Mouse (Mus musculus): ENCODE measurements at regions not wholly inside any gene's neighbourhood (a gene's known extent, or its start where the extent isn't known, plus 50 kb on each side); places are given as distances from the start of the nearest gene placed in this dataset.

DNA sequence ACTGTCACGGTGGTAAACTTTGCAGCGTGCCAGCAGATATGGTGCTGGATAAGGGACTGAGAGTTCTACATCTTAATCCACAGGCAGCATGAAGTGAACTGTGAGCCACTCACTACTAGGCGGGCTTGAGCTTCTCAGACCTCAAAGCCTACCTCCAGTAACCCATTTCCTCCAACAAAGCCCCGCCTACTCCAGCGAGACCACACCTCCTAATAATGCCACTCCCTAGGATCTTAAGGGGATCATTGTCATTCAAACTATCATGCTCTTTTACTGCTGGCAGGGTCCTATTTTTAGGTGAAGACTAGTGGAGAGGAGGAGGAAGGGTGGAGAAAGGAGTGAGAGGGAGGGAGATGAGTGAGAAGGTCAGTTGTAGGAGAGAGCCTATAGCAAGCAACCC is 122.0 kb downstream of the Mycn start:
- DNase-seq (ENCODE audit: low spot score in 2 of 2), result no peak

DNA sequence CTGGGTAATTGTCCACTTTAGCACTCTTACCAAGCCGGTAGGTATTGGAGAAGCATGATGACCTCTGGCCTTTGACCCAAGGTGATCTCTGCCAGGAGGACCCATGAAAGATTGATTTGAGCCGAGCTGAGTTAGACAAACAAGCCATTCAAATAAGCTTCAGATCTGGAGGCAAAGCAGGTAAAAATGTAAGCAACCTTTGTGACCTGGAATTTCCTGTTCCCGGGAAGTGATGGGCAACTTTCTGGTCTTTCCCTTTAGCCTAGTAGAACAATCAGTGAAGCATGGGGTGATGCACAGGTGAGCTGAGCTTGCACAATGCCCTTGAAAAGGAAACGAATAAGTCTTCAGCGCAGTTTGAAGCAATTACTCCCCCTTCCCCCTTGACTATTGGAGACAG is 127.0 kb downstream of the Mycn start:
- no peak for DNase-seq (ENCODE audit: low spot score in 2 of 2)

DNA sequence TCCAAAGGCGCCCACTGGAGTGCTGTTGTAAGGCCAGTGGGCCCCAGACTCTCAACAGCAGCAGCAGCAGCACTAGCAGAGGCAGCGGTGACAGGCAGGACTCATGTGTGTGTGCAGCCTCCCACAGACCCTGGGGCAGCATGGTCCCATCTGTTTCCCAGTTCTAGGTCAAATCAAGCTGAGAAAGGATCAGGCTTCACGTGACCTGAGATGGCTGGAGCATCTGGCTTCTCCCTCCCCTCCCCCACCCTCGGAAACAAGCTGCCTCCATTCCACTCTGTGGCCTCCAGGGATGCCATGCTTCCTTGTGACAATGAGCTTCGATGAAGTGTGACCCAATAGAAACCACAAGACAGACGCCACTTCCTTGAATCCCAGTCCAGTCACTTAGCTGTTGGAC is 128.8 kb downstream of the Mycn start:
- no peak for DNase-seq (ENCODE audit: low spot score in 2 of 2)

DNA sequence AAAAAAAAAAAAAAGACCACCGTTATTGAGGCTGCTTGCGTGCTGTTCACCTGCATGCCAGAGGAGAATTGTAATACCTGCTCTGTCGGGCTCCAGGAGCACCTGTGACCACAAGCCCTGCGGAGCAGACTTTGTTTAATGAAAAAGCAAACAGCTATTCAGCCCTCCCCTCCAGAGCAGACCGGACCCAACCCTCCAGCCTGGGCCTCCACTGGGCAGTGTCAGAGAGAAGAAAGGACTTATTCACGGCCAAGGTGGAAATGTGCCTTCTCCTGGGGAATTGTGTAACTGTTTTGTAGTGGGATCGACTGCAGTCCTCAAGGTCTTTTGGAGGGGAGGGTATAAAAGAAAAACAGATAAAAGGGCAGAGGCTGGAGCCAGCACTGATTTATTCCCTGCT is 130.8 kb downstream of the Mycn start:
- no peak for DNase-seq (ENCODE audit: low spot score in 2 of 2)

DNA sequence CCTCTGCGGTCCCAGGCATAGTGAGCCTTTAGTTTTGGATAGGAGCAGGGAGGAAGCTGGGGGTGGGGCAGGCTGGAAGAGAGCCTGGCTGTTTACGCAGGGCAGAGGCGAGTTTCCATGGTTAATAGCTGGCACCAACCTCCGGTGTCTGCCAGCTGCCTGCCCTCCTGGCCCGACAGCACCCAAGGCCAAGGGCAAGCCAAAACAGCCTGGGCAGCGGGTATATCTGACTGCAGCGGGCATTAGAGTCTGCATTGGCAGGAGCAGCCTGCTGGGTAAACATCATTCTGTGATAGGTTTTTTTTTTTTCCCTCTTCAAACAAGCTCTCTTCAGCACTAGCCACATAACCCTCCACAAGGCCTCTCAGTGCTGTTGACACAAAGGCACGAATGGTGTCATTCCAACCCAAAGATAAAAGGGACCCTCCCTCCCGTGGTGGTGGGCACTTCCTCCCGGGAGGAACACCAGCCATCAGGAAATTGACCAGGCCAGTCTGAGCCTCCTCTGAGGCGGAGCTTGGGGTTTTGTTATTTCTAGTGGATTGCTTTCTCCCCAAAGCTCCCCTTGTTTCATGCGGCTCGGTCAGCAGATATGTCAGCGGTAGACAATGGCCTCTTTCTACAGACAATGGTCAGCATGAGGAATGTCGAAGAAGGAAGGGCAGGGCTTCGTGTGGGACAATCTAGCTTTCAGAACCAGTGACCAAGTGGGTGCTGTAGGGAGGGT is 131.4 kb downstream of the Mycn start:
- no peak for DNase-seq (ENCODE audit: low spot score in 2 of 2)

DNA sequence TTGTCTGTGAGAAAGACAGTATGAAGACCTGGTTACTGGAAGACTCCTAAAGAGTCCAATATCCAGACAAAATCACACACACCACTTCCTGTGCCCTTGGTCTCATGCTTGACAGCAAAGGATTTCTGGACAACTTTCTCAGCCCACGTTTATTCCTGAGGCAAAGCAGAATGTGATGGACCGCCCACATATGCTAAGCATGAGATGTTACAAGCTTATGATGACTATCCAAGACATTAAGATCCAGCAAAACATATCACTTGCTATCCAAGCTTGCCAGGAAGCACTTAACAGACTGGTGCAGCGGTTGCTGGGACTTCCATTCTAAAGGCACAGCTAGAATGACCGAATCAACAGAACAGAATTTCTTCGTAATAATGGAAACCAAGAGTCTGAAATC is 133.6 kb downstream of the Mycn start:
- DNase-seq (ENCODE audit: low spot score in 2 of 2), result no peak

DNA sequence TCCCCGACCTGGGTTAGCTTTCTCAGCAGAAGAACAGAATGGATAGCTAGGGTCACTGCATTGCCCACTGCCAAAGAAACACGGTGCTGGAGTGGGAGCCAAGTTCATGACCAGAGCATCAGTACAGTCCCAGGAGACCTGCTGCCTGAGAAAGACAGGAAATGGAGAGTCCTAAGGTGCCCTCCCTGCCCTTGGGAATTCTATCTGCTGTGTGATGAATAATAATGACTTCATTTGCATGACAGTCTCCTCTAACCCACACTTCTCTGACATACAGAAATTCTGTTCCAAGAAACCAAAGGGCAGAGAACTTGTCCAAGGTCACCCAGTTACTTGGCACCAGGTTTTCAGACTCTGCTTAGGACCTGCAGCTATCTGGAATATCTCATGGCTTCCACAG is 138.1 kb downstream of the Mycn start:
- DNase-seq (ENCODE audit: low spot score in 2 of 2), result no peak

DNA sequence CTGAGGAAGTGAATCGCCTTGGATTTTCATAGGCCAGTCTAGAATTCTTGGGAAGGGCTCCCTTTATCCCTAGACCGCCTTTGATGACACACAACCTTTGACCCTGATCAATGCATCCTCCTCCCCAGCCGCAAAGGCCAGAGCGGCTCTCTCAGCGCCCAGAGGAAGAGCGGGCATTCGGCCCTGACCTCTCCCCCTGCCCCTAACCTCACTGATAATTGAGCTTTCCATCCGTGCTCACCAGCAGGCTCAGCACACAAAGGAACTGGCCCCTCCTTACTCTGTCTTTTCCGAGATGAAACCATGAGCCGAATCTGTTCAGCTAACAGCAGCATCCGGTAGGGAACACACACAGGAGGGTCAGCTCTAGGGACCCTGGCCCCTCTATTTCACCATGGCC is 139.3 kb downstream of the Mycn start:
- DNase-seq (ENCODE audit: low spot score in 2 of 2), result no peak

DNA sequence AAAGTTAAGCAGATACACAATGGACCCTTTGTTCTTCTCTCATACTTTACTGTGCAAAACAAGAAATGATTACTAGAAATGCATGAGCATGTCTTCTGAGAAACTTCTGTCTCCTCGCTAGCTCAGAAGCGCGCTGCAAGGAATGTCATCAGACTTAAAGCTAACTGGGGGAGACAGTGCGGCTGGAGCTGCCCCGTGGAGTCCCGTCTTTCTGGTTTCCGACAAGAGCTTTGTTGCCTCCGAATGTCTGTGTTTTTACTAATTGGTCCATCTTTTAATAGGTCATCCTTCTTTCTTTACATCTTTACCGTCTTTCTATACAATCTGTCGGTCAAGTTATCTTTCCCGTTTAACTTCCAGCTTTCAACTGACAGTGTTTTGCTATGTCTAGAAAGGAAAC is 140.0 kb downstream of the Mycn start:
- DNase-seq (ENCODE audit: low spot score in 2 of 2), result no peak

DNA sequence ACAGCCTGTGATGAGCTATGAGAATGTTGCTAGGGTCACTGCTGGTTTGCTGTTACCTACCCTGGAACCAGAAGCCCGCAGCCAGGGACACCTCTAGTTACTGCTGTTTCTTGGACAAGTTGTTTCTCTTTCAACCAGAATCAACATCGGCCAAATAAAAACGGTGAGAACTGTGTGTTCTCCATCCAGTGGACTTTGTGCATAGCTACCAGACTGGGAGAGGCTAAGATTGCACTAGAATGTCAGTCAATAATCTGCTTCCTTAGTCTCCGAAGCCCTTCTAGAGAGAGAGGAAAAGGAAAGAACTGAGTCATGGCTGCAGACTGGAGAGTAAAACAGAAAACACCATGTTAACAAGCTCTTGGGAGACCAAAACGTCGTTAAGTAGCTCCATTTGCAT is 141.6 kb downstream of the Mycn start:
- no peak for DNase-seq (ENCODE audit: low spot score in 2 of 2)

DNA sequence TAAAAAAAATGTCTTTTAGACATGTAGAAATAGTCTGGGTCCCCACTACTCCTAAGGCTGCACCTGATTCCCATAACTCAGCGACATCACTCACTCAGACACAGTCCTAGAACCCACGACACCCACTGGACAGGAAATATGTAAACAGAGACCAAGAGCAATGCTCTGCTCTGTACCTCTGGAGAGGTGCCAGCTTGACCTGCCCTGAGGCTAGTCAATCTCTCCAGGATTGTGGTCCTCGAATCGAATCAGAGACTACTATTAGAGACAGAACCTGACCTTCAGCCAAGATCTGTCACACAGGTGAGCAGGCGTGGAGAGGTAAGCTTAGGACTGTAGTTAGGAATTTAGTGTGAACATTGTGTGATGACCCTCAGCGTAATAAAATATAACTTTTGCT is 152.7 kb downstream of the Mycn start:
- no peak for DNase-seq (ENCODE audit: low spot score in 2 of 2)

DNA sequence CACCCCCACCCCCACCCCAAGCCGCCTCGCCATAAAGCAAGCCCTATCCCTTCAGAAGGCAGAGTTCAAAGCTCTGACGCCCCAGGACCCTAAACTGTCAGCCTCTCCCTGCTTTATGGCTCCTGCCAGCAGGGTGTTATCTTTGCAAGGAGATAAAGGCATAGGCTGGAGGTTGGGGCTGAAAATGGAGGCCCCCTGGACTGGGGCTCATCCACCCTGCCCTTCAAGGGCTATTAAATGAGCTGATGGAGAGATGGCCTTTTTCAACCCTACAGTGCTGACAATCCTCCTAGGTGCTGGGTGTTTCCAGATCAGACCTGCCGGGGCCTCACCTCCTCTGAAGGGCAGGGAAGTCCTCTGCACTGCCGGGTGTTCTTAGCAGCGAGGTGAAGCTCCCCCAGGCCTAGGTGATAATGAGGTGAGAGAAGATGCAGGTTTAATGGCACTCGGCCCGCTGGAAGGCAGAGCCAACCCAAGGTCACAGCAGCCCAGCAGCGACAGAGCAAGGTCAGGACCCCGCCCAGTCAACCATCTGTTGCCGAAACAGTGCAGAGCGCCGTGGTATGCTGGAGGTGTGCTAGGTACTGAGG is 153.4 kb downstream of the Mycn start:
- DNase-seq (ENCODE audit: low spot score in 2 of 2), result no peak

DNA sequence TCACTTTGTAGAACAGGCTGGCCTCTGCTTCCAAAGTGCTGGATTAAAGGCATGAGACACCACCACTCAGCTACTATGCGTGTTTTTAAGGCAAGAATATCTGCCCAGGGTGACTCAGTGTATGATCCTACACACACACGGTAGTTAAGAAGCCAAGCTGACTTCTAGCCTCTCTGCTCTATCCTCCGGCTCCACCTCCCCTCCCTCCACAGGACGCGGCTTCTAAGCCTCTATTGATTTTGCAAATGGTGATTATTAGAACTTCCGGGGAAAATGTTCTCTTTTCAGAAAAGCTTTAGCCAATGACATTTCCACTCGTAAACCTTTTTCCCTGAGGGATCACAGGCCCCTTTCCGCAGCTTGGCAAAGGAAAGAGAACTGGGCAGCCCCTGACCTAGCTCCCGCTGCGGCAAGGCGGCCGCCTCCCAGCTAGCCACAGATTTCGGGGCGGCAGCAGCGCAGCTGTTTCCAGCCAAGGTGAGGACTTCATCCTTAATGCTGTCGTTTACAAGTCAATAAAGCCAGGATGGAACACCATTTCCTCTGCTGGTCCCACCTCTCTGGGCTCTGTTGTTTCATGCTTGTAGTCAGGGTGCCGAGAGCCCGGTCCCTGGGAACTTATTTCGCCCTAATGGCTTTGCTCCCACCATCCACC is 154.0 kb downstream of the Mycn start:
- no peak for DNase-seq (ENCODE audit: low spot score in 2 of 2)

DNA sequence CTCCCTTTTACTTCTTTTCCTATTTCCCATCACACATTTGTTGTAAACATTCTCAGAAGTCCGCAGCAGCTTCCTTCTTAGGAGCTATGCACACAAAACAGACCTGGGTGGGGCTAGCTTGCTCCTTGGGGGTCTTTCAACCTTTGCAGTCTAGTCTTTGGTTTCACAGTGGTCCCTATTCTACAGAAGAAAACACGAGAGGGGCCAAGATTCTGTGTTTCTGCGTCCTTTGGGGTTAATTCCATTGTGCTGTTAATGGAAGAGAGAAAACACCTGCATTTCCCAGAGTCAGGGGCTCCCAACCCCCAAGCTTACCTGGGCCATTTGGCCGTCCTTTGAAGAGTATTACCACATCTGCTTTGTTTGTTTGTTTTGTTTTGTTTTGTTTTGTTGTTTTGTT is 154.6 kb downstream of the Mycn start:
- DNase-seq (ENCODE audit: low spot score in 2 of 2), result no peak

DNA sequence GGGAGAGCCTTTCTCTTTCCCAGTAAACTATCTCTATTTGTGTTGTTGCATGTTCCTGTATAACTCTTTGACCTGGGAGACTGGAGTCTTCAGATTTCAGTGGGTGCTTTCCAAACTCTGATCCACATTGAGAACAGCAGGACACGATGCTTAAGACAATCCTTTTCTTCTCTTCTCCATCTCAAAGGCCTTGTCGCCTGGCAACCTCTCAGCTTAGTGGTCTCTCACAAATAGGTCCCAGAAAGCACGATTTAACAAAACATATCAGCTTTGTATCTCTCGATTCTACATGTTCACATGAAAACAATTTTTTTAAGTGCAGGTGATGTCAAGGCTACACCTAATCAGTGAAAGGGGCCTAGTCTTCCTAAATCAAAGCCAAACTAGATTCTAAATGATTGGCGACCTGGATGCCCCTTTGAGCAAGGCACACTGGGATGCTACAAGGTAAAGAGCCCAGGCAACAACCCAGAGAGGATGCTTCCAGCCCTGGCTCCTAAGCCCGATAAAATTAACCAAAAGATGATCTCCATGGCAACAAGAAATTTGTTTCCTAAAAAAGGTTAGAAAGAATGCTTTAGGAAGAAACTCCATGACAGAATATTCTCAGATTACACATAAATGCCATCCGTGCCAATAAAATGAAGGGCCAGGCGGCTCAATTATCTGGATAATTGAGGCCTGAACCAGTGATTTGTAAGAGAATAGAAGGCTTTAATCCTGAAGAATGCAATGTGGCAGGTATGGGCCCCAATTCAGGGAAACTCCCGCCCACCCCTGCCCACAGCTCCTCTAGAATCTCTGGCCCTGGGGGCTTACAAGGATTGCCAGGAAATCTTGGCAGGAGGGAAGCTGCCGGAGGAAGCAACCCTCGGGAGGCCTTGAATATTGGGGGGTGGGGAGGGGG is 157.8 kb downstream of the Mycn start:
- DNase-seq (ENCODE audit: low spot score in 2 of 2), result no peak

DNA sequence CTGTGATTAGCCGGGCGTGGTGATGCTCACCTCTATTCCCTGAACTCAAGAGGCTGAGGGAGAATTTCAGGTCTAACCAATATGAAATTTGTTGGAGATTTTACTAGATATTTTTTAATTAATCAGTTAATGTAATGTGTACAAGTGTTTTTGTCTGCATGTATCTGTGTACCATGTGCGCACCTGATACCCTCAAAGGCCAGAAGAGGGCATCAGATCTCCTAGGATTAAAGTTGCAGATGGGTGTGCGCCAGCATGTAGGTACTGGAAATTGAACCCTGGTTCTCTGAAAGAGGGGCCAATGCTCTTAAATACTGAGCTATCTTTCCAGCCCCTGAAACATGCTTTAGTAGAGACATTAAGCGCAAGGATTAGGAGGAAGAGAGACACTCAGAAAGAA is 160.2 kb downstream of the Mycn start:
- DNase-seq (ENCODE audit: low spot score in 2 of 2), result no peak

DNA sequence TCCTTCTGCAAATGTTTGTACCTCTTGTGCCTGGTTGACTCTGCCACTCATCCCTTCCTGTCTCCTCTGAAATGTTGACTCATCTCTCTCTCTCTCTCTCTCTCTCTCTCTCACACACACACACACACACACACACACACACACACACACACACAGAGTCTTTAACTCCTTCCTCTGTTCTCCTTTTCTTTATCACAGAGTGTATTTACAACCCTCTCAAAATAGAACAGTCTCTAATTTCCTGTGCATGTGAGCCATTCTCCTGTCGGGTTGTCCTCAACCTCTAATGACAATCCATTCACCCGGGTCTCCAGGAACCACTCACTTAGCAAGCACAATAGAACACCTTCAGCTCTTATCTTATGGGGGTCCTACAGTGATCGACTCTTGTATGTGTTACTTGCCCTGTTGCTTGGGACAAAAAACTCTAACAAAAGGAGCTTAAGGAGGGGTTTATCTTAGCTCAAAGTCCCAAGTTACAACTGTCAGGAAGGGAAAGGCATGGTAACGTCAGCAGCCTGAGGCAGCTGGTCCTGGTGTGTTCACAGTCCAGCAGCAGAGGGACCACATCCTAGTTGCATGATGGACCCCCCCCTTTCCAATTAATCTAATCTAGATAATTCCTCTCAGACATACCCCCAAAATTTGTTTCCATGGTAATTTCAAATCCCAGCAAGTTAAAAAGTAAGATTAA is 163.0 kb downstream of the Mycn start:
- DNase-seq (ENCODE audit: low spot score in 2 of 2), result no peak

DNA sequence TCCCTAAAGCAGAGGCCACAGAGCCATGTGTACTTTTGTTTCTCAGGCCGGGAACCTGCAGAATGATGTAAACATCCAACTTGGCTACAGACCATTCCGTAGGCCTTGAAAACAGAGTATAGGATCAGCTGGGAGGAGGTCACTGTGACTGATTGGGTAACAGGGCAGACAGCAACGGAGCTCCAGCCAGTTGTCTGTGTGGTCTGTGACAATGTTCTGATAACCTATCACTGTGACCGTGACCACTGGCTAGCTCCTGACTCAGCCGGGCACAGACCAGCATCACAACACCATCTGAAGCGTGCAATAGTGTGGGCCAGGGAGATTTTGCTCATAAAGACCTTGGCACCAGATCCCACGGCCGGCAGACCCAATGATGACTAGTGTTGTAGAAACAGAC is 164.3 kb downstream of the Mycn start:
- no peak for DNase-seq (ENCODE audit: low spot score in 2 of 2)

DNA sequence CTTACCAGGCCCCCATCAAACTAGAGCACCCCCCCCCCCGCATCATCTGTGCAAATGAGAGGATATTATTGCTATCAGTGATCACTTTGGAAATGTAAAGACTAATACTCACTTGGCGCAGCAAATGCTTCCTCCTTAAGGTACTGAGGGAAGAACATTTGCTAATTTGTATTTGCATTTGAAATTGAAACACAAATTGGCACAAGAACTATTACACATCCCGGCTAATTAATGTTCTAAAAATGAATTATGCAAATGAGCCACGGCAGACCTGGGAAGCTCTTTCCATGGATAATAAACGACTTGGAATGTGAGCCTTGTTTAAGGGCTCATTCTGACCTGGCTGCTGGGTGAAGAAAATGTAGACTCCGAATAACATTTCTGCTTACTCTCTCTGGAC is 164.9 kb downstream of the Mycn start:
- DNase-seq (ENCODE audit: low spot score in 2 of 2), result no peak

DNA sequence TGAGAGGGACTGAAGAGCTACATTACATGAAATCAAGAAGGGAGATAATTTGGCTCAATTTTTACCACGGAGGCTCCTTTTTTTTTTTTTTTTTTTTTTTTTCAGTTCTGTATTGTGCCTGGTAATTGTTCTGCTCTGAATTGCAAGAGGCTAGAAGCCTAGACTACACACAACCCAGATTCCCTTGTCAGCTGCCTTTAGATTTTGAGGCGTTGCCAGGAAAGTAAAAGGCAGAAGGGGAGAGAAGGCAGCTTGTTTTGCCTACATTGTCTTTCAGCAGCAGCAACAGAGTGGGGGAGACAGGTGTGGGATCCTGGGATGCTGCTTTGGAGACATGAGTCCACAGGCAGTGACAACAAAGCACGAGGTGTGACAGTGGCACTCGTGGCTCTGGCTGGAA is 170.7 kb downstream of the Mycn start:
- DNase-seq (ENCODE audit: low spot score in 2 of 2), result no peak

DNA sequence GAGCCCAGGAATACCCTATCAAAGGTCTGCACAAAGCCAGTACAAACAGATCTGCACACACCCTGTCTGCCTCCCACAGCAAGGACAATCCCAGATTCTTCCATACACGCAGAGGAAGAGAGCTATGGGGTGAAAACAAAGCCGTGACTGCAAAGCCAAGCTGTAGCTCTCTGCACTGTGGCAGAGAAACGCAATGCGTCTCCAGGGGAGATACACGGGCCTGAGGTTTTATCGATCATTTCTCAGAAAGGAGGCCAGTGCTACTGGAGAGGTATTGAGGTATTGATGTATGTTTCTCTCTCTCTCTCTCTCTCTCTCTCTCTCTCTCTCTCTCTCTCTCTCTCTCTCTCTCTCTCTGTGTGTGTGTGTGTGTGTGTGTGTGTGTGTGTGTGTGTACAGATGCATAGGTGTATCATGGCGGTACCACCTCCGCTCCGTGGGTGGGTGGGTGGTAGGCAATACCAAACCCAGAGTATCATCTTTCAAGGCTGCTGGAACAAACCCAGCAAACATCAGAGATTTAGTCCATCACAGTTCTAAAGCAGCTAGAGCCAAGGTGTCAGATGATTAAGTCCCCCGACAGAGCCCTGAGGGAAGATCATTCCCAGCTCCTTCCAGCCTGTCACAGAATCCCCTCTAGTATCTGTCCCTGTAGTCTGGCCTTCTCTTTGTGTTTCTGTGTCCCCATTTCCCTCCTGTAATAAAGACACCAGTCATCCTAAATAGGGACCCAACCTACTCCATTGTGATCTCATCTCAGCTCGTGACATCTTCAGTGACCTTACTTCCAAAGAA is 175.0 kb downstream of the Mycn start:
- no peak for DNase-seq (ENCODE audit: low spot score in 2 of 2)
